Mouse (Mus musculus): Measurements from ENCODE around the gene Gramd1a.
A peak's percentile ranks its signal among the peaks of the same experiment; 100 is the strongest.

Gramd1a gene

DNA sequence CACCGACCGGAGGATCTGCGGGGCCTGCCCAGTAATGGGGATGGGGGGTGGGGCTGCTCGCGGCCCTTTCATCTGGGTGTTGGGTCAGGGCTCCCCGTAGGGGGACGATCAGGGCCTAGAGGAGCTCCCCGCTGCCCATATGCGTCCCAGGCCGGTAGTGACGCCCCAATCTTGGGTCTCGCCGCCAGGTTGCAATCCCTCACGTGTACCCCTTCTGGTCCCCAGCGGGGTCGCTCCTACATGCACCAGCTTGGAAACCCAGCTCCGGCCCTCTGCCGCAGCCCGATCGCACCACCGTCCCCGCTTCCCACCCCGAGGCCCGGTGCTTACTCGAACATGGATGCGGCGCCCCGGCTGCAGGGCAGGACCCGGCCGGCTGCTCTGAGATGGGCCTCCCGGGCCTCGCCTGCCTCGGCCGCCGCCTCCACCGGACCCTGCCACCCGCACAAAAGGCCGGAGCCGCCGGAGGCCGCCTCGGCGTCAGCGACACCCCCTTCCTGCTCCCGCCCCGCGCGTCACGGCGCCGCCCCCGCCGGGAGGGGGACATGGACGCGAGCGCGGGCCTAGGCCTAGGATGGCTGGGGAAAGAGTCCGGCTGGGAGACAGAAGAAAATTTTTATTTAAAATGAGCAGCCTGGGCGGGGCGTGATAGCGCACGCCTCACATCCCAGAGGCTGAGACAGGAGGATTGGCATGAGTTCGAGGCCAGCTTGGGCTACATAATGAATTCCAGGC lies 5.0 kb downstream of the Gramd1a start:
- DNase-seq, result peak; percentile 91 to 94

DNA sequence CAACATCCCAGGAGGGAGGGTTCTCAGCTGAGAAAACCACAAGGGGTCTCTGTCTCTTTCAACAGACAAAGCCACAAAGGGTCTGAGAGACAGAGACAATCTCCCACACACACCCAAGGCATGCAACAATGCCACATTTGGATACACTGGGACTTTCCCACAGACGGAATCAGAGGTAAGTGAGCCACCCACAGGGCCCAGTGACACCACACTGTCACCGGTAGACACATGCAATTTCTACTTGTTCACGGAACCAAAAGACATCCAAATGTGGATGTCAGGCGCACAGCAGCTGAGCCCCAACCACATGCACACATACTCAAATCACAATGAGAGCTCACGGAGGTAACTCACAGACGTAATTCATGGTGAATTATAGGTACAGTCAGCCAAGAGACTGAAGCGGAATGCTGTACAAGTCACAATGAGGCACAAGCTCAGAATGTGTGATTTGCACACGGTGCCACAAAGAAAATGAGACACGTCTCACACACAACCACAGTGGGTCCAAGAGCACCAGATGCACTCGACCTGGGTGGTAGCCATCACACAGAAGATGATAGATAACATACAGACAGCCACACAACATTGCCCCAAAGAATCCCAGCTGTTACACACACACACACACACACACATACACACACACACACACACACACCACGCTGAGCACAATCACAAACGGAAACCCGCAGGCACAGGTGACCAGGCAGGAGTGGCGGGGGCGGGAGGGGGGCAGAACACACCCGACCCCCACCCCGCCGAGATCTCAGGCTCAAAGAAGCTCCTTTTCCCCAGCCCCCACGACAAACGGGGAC lies 5.7 kb downstream of the Gramd1a start:
- peak in 1 of 2 experiments; percentile 34 for DNase-seq

DNA sequence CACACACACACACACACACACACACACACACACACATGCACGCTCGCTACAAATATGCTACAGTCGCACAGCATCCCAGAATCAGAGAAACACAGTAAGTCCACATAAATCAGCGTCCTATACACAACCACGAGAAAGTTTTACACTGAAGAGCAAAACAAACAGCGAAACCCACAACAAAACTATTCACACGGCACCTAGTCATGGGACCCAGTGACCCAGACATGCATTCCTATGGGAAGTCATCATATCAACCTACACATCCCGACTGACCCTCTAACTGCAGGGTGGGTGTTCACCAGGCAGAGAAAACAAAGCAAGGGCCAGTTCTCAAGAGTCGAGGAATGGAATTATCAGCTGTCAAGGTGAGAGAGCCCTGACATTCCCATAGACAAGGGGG lies 6.4 kb downstream of the Gramd1a start:
- no peak for DNase-seq

DNA sequence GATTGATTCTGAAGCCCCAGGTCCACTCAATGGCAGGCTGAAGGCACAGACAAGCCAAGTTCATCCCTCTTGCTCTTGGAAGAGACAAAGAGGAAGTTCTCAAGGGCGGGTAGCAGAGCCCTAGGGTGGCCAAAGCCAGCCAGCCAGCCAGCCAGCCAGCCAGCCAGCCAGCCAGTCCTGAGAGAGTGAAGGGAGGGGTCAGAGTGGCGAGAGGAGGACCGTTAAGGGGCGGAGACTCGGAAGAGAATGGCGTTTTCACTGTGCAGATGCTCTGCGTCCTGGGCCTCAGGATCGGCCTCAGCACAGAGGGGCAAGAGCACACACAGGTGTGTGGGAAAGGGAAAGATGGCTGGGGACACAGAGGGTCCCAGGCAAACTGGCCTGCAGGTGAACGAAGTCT lies 6.9 kb downstream of the Gramd1a start:
- DNase-seq, result peak; percentile 57 to 71

DNA sequence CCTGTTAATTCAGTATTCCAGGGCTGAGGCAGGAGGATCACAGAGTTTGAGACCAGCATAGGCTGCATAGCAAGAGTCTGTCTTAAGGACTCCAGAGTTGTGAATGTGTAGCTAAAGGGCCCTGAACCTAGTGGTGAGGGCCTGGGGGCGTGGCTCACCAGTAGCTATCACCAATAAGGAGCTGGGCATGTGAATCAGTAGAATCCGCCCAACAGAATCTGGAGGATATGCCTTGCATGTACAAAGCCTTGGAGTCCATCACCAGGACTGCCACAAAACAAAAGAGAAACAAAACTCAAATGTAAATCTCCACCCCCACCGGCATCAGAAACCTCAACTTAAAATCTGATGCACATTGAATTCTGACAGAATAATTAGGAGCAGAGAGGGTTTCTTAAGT lies 7.6 kb downstream of the Gramd1a start:
- DNase-seq, result no peak

DNA sequence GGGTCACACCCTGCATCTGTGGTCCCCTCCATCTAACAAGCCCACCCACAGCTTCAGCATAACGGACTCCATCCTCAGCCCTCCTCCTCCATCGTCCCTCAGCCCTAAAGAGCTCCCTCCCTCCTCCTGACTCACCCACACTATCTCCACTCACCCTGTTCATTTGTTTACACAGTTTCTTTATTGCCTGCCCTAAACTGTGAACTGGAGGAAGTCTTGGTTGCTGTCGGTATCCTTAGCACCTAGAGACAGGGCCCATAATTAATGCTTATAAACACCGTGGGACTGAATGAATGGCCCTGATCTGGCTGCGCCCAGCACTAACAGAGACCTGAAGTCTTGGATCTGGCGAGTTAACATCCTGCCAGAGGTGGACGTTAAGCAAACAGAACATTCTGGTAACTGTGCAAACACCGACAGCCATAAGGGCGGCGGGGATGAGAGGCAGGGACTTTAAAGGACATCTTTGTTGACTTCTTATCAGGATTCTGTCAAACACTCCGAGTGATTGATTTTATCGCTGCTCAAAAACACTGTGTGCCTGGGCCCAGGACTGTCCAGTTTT lies 10.0 kb downstream of the Gramd1a start:
- DNase-seq, result no peak

DNA sequence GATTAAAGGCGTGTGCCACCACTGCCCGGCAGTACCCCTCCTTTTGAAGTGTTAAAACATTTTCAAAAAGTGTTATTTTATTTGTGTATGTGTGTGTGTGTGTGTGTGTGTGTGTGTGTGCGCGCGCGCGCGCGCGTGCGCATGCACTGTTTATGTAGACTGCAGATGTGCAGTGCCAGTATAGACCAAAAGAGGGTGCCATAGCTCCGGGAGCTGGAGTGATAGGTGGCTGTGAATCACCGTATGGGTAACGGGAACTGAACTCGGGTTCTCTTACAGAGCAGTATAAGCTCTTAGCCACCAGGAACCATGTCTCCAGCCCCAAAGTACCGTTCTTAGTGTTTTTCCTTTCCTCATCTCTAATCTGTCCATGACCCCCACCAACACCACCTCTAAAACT lies 10.8 kb downstream of the Gramd1a start:
- peak in 1 of 2 experiments; percentile 24 for DNase-seq

DNA sequence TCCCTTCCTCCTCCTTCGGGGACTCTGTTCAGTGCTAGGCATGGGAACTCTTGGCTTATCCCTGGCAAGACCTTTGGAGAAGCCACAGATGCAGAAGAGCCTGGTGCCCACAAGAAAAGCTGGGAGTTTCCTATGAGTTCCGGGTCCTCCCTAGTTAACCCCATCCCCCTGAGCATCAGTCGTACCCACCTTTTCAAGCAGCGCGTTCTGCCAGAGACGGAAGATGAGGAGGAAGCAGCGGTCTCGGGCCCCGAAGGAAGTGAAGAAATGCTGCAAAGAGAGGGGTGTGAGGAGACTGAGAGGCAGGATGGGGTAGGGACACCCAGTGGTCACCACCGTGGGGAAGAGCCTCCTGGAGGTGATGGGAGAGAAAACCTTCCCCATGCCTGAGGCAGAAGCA lies 14.8 kb downstream of the Gramd1a start:
- DNase-seq, result no peak

DNA sequence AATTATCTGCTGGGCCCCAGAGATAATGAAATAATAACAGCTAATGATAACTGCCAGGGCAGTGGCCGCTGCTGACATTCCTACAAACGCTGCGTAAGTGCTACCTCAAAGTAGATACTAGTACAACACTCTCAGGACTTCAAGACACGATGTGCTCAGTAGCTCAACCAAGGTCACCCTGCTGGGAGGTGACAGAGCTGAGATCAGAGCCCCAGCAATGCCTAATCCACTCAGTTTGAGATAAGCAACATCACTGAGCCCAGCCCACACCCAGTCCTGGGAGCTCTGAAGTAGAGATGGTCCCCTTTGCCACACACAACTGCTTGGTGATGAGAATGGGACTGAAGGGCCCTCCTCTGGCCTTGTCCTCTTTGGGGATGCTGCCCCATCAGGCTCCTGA lies 15.4 kb downstream of the Gramd1a start:
- DNase-seq, result no peak

DNA sequence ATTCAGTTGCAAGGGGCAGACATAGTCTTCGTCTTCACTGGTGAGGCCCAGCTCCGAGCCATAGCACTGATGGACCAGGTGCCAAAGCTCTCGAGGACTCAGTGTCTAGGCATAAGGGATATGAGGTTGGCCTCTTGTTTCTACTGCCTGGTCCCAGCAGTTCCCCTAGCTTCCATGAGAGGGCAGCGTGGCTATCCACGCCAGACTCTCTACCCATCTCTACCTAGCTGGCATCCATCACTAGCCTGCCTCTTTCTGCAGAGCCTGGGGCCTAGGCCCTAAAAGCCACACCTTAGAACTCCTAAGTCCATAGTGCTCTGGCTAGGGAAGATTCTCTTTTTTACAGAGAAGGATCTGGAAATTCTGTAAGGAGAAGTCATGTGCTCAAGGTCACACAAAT lies 15.9 kb downstream of the Gramd1a start:
- DNase-seq, result peak; percentile 85 to 88

DNA sequence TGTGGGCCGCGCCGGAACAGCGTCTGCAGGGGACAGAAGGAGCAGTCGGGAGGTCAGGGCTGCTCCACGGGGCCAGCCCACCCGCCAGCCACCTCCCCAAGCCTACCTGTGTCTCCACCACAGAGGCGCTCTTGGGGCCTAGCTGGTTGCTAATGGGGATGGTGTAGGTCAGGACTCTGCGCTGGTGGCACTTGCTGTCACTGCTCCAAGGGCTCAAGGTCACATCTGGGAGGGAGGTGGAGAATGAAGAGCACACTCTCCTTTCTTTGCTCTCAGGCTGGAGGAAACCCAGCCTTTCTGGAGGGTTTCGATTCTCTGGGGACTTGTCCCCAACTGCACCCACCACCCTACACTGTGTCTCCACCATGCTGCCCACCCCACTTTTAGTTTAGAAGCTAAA lies 20.0 kb downstream of the Gramd1a start:
- DNase-seq, result no peak

DNA sequence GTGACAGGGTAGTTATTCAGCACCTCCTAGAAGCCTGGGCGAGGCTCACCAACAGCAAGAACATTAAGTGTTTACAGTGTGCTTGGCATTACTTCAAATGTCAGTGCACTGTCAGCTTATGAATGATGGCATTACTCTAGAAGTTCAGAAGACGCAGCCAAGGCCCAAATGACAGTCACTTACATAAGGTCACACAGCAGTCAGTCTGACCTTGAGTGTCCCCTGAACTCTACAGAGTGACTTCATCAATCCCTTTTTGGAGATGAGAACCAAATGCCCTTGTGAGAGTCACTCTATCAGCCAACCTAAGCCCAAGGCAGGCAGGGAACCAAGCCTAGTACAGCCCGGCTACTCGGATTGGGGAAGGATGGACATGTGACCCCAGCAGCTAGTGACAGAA lies 23.8 kb downstream of the Gramd1a start:
- no peak for DNase-seq

DNA sequence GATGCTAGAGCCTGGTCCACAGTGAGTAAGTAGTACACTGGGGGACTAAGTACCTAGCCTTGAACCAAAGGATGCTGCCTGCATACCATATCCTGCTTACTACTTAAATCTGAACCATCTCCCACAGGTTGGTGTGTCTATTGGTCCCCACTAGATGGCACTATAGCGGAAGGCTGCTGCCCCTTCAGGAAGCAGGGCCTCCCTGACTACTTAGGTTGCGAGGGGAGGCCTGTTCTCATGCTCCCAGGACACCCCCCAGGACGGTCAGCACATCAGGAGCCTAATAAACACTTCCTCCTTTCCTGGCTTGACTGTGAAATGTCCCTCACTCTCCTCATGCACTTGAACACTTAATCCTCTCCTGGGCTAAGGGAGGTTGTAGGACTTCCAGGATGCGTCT lies 24.9 kb downstream of the Gramd1a start:
- DNase-seq, result peak; percentile 67 to 75

DNA sequence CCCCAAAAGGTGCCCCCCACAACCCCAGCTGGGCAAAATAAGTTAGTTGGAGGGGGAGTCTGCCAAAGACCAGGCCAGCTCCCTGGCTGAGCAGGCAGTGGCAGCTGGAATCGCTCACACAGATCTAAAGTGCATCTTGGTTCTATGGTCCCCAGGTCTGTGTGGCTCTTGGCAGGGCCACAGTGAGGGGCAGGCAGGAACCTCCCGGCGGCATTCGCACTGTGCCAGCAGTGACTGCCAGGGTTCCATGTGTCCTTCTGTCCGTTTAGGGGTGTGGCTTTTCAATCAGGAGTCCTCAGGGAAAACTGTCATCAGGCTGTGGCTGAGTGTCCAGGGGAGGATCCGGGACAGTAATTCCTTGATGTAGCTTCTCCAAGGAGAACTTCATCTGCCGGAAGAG lies 25.5 kb downstream of the Gramd1a start:
- DNase-seq, result peak in 1 of 2 experiments; percentile 23

DNA sequence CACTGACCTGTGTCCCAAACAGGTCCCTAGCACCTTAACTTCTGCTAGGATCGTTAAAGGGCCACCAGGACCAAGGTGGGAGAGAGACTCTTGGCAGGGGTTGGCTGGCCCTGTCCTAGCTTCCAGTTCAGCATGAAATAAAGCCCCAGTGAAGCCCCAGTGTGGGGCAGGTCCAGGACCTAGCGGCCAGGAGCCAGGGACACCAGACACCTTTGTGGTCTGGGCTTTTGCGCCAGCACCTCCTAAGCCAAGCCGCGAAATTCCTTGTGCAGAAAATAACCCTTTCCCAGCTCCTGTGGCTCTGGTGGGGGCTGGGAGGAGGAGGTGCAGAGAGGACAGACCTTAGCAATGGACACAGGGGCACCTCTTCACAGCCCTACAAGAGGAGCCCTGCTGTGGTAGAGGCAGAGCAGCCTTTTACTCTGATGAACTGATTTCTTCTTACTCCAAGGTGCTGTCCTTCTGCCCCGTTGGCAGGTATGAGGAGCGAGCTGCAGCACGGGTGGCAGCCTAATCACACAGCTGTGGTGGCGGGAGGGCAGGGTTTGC lies 27.5 kb downstream of the Gramd1a start:
- DNase-seq, result peak; percentile 19 to 41

DNA sequence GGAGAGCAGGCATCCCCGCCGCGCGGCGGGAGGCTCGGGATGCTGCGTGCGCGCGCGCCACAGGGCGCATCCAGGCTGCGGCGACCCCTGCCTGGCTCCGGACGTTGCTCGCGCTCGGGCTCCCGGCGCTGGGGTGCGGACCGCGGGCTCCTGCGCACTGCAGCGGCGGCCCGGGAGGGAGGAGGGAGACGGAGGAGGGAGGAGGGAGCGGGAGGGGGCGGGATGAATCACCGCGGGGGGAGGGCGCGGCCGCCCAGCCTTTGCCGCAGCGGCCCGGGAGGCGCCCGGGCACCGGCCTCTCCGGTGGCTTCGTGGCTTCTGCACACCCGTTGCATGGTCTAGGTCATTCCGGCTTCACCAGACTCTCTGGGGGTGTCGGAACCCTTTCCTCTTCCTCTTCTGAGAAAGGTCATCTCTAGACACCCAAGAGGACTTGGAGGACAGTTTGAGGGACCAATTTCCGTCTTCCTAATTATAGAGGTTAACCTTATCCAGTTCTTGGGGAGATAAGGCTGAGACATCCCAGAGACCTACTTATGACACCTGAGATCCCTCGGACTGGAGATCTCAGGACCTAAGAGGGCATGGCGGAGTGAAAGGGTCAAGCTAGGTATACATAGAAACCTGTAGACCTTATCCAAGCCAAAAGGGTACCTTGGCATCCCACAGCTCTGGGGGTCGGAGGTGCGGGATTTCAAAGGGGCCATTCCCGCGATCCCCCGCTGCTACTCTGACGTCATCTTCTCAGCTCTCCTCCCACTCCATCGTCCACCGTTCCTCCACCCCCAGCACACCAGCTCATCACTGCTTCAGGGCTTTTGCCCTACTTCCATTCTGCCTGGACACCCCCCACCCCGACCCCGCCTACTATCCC lies 28.6 kb downstream of the Gramd1a start, which contains the start of gene Scn1b:
Scn1b (minus strand) TSS at position 153 of the 874 bp plus-strand sequence.
- DNase-seq, result peak; percentile 87 to 93

DNA sequence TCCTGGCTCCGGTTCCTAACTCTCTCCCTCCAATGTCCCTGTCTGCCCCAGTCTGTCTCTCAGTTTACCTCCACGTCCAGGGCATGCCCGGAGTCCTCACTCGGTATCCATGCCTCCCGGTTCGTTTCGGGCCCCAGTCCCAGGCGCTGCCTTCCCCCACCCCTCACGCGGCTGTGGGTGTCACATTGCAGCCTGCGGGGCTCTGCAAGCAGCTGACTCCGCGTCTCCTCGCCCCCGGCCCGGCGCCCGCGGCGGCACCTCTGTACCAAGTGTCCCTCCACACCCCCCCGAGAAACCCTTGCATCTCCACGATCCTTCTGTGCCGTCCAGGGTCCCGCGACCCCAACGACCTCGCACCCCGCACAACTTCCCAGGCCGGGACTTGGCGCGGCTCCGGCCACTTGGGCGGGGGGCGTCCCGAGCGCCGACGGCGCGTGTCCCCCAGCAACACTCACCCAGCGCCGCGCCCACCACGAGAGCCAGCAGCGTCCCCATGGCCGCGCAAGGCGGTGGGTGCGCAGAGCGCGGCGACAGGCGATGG lies 29.4 kb downstream of the Gramd1a start:
- DNase-seq, result peak; percentile 67 to 72

DNA sequence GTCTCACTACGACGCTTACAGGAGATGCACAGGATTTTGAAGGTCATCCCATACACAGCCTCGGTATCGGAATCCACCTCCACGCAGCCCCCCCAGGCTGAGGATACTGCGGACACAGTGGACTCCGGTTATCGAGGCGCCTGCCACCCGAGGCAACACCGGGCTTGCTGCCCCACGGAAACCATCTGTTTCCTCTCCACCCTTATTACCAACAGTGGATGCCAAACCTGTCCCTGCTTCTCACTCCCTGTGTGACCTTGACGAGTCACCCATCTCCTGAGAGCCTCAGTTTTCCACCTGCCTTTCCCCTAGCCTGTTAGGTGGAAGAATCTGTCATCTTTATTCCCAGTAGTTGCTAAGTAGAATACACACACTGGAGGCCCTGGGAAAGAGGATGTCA lies 30.6 kb downstream of the Gramd1a start:
- peak; percentile 86 for DNase-seq

DNA sequence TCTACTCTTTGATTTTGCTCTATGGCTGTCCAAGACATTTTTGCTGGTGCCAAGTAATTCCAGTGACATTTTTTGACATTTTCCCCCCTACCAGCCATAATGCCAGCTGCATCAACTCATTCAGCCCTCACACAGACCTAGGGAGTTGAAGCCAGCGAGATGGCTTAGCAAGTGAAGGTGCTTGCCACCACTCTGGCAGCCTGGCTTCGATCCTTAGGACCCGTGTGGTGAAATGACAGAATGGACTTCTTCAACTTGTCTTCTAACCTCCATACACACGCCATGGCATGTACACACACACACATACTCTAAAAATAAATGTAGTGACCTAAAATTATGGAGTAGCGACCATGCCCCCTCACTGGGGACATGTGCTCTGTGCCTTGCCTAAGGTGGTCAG lies 31.3 kb downstream of the Gramd1a start:
- peak; percentile 50 to 57 for DNase-seq

DNA sequence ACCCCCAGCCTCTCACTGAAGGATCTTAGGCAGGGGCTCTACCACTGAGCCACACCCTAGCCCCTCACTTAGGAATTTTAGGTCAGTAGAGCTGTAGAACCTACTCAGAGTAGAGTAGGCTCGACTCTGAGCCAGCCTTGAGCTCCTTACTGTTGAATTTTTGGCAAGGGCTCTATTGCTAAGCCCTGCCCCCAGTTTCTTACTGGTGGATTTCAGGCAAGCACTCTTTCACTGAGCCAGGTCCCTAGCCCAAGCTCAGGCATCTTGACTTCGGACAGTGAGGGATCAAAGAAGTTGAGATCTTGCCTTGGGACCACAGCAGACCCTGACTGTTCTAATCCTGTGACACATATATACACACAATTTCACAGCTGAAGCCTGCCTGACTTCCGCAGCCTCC lies 32.0 kb downstream of the Gramd1a start:
- peak; percentile 48 to 58 for DNase-seq

DNA sequence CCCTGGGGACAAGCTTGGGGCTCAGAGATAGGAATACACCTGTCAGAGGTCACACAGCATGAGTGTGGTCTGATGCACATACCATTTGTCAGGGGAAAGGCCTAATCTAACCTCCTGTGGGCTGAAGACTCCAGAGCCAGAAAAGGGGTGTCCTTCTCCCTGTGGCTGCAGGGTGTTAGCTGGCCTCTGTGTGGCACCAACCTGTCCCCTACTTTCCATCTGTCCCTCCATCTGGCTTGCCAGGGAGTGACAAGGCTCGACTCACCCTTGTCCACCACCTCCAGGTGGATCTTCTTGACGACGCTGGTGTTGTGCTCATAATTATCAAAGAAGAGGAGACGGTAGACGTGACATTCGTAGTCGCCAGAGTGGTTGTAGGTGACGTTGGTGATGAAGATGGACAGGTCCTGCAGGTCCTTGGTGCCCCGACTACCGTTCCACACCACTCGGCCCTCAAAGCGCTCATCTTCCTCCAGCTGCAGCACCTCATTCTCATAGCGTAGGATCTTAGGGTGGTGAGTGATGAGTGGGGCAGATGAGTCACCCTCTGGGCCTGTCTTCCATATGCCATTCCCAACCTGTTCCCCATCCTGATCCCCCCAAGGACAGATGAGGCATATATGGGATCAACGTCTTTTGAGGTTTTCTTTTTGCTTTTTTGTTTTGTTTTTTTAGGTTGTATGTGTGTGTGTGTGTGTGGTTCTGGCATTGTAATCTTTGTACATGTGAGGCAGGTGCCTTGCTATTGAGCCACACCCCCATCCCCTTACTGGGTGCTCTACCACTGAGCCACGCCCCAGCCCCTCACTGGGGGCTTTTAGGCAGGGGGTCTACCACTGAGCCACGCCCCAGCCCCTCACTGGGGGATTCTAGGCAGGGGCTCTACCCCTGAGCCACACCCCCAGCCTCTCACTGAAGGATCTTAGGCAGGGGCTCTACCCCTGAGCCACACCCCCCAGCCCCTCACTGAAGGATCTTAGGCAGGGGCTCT lies 32.8 kb downstream of the Gramd1a start:
- DNase-seq, result peak; percentile 85 to 87

All from cerebellum, postnatal 25 days (tissue).